Mouse (Mus musculus): ENCODE data around the gene Ppa1. TPM values are rescaled to one million over a fixed set of nuclear protein-coding genes. Genes with fewer than 3 reads are reported as not detected.

The Ppa1 gene
- total RNA-seq, 2 experiments from 2014 or later: 126 to 138 TPM

Other genes starting within 250 kb of the Ppa1 start
- under 1 TPM in 1 of 2 experiments, not detected in 1; 0.18 TPM for gene Nodal, start 230.6 kb upstream of the Ppa1 start, total RNA-seq (2021)
- 10 to 100 TPM; 68.6 to 71.7 TPM for gene Eif4ebp2, start 195.9 kb upstream of the Ppa1 start, total RNA-seq (2021)
- gene Lrrc20, start 172.8 kb upstream of the Ppa1 start, total RNA-seq (2021): 10 to 100 TPM; 20.0 to 22.1 TPM
- gene Npffr1, start 53.1 kb upstream of the Ppa1 start, total RNA-seq (2021): 1 to 10 TPM; 1.4 to 2.4 TPM
- 100 to 1,000 TPM; 135 to 139 TPM for gene Sar1a, start 31.7 kb downstream of the Ppa1 start, total RNA-seq (2021)
- gene Tysnd1, start 47.0 kb downstream of the Ppa1 start, total RNA-seq (2021): 10 to 100 TPM; 32.0 to 36.6 TPM
- gene Aifm2, start 66.7 kb downstream of the Ppa1 start, total RNA-seq (2021): 10 to 100 TPM in 1 of 2 experiments, 1 to 10 TPM in 1; 9.5 to 10.4 TPM
- gene H2afy2, start 135.6 kb downstream of the Ppa1 start, total RNA-seq (2021): 100 to 1,000 TPM; 124 to 126 TPM

Measured in left cerebral cortex, postnatal 4 days (tissue).